Mouse (Mus musculus): ENCODE data around the gene Ppm1m. TPM values are rescaled to one million over a fixed set of nuclear protein-coding genes. Genes with fewer than 3 reads are reported as not detected.

The Ppm1m gene
- total RNA-seq, 2 experiments from 2014 or later: 11.8 to 15.0 TPM

DNA sequence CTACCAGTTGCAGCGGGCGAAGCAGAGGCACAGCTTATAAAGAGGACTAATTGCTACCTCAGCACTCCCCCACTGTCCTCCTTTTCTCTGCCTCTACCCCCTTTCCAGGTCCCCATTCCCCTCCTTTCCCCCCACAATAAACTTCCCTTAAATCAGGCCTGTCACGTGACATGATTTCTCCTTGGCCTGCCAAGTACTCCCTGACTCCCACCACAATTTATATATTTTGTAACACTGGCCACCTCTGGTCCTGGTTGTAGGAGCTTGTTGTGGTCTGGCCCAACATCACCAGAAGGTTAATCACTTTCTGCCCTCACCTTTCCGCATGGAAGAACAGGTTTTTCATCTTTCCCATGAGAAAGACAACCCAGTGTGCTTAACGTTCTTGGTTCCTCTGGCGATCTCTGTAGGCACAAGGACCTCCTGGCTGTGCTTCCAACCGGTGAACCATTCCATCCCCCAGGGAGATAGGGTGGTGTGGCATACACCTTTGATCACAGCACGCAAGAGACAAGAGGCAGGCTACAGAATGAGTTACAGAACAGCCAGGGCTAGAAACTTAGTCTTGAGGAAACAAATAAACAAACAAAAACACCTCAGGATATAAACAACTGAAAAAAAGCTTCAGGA, 21.5 kb upstream of the Ppm1m start:
- no peak for DNase-seq

DNA sequence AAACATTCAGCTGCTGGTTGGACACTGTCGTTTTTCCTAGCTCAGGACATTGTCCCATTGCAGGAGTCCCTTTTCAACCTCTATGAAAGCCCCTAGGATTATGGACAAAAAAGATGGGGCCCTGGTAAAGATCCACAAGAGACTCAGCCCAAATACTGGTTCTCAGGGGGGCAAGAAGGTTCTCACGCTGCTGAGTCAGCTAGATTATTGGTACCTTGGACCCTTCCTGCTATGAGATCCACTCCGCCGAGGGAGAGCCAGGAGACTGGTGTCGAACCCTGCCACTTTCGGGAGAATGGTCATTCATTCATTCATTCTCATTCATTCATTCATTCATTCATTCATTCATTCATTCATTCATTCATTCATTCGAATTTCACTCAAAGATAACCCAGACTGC, 17.4 kb upstream of the Ppm1m start:
- DNase-seq: no peak

DNA sequence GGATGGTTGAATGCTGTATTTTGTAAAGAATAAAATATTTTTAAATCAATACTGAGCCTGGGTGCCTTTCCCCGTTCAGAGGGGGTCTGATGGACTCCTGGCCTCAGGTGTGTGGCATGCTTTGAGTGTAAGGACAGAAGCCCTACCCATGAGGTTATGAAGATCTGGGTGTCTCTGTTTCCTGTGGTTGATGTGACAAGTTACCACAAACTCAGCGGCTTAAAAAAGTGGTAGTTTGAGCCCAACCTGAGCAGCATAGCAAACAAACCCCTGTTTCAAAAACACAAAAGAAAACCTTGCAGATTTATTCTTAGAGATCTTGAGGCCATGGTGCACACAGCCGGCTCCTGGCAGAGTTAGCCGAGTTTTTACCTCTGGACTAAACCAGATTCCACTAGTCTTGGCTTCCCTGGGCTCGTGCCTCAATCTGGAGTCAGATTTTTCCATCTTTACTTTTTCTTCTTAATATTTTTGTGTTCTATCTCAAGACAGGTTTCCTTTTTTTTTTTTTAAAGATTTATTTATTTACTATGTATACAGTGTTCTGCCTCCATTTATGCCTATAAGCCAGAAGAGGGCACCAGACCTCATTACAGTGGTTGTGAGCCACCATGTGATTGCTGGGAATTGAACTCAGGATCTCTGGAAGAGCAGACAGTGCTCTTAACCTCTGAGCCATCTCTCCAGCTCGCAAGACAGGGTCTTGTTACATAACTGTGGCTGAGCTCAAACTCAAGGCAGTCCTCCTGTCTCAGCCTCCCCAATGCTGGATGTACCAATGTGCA, 16.0 kb upstream of the Ppm1m start:
- no peak for DNase-seq

DNA sequence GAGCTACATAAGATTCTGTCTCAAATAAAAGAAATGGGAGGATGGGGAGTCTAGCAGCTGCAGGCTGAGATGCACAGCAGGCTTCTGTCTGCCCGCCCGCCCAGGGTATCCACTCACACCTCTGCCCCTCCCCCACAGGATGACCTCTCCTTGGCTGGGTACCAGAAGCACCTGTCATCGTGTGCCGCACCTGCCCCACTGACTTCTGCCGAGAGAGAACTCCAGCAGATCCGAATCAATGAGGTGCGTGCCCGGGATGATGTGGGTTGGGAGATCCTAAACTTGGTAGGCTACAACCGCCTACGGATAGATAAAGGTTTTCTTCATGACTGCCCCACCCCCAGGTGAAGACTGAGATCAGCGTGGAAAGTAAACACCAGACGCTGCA, 13.0 kb upstream of the Ppm1m start:
- DNase-seq: no peak

DNA sequence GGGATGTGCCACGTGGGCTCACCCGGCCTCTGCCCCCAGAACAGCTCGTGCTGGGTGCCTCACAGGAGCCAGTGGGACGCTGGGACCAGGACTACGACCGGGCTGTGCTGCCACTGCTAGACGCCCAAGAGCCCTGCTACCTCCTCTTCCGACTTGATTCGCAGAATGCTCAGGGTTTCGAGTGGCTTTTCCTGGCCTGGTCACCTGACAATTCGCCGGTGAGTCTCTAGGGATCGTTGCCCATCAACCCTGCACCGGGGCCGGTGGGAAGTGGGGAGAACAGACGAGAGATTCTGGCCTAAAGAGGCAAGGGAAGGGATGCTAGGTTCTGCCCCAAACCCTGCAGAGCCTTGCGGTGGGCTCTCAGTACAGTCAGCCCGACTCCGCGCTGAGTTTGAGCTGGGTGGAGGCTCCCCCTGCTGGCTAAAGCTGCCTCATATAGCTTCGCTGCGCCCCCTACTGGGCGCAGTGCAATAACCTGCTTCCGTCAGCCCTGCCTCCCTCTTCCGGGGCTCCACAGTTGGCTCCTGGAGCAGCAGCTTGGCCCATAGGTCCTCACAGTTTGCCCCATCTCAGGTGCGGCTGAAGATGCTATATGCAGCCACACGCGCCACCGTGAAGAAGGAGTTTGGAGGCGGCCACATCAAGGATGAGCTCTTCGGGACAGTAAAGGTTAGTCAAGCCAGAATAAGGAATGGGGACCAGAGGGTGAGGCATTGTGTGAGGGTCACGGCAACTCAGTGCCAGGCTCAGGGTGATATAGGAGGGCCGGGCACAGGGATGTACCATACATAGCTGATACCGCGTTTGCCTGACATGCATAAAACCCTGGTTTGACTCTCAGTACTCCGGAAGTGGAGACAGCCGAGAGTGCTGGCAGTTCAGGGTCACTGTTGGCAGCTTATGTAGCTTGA, 12.4 kb upstream of the Ppm1m start:
- DNase-seq: peak; percentile 82 to 89

DNA sequence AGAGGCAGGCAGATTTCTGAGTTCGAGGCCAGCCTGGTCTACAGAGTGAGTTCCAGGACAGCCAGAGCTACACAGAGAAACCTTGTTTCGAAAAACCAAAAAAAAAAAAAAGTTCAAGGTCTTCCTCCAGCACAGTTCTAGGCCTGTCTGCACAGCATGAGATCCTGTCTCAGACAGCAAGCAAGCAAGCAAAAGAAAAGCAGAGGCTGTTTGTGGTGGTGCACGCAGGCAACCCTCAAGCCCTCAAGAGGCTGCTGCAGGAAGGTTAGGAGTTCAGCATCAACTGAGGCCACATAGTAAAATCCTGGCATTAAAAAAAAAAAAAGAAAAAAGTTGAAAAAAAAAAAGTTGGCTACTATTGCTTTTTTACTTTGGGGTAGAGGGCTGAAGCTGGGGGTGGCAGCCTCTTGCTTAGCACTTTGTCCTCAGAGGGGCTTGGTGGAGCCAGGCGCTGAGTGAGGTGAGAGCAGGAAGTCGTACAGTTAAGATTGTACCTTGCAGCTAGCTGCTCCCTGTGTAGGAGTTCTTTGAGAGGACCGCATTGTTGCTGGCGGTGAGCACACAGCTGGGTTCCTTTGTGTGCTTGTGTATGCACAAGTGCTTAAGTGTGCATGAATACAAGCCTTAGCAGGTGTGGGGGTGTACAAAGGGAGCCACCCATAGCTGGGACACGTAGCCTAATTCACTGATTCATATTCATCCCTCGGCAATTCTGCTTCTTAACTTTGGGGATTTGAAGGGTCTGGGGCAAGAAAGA, 11.5 kb upstream of the Ppm1m start:
- DNase-seq: no peak

DNA sequence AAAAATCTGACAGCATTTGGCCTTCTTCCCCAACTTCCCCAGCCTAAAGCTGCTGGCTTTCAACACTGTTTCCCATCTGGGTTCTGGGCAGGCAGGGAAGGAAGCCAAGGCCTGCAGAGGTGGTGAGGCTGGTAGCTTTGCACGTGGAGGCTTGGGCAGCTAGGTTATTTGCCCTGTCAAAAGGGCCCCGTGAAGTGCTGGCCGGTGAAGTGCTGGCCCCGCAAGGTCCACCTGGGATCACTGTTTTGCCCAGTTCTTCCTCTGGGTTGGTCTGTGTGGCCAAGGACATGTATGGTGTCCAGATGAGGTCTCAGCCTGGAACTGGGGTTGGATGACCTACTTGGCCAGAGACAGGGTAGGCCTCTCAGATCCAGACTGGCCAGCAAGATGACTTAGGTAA, 10.4 kb upstream of the Ppm1m start:
- DNase-seq: peak; percentile 53 to 68

DNA sequence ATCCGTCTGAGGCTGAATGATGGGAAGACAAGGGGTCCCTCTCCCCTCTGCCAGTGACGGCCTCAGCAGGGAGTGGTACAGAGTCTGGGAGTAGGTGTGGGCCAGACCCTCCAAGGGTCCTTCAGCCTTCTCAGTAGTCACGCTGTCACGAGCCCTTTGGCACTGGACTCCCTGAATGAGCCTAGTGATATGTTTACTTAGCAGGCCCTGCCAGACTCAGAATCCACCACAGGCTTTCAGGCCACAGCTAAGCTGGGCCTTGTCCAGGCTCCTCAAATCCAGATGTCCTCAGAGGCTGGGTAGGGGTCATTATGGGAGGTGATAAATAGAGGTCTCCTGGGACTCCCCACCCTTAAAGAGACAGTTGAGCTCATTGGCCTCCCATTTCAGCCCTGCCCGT, 8.6 kb upstream of the Ppm1m start:
- peak; percentile 58 for DNase-seq

DNA sequence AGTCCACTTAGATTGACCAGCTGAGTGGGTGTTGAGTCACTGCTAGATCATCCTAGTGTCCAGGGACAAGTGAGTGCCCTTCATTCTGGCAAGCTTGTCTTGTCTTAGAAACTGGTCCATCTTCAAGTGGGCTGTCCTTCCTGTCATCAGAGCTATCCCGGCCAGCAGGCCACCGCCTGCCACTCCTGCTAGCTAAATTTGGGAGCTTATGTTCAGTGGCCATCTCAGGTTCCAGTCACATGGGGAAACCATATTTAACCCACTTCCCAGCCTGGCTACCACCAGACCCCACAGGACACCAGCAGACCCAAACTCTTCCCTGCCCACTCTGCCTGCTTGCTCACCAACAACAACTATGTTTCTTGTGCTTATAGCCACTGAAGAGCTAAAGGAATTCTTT, 7.0 kb upstream of the Ppm1m start:
- DNase-seq: peak; percentile 77 to 82

DNA sequence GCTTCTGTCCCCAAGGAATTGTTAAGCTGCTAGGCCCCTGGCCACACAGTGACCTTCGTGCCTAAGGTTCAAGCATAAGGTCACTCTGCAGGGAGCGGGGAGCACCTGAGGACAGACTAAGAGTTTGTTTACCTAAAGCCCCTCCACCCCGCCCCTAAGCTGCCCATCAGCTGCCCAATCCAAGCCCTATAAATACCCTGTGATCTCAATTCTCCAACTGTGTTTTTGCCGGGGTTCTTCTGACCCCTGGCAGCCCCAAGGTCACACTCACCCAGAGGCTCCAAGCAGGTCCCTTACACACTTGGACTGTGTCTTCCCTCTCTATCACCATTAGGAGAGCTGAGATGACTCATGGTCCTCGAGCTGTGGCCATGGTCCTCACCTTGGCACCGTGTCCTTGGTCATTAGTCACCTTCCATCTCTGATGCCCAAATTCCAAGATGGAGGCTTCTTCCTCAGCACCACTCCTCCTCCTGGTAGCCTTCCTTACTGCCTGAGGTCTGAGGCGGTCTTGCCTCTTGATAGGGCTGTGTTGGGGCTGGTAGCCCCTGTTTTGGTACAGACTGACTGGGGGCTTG, 6.3 kb upstream of the Ppm1m start:
- DNase-seq: peak in 1 of 2 experiments; percentile 48

DNA sequence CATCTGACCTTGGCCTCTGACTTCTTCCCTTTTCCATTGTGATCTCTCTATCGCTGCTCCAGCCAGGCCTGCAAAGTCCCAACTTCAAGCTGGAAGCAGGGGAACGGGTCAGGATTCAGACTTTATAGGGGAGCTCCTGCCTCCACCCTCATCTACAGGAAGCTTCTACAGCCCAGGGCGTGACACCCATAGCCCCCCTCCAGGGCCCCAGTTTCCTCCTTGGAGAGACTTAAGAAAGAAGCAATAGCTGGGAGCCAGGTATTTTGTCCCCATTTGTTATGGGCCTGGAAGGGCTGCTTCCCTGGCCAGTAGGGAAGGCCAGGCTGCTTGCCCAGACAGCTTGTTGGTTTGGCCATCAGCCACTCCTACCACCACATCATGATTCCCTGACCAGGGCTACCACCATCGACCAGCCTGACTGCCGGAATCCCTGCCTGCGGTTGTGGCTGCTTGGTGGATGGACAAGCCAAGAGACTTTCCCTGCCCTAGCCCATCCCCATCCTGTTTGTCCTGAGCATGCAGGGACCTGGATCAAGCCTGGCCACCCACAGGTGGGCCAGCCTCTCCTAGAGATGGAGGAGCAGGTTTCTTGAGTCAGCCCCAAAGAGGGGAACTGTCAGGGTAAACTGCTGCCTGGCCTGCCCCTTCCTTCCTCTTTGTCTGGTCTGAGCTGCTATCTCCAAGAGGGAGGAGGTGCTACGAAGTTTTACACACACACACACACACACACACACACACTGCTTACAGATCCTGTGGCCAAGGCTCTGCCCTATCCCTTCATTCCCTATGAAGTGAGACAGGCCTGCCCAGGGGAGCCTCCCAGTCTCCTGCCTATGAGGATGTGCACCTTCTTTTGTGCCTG, 4.7 kb upstream of the Ppm1m start:
- peak in 1 of 2 experiments; percentile 59 for DNase-seq

DNA sequence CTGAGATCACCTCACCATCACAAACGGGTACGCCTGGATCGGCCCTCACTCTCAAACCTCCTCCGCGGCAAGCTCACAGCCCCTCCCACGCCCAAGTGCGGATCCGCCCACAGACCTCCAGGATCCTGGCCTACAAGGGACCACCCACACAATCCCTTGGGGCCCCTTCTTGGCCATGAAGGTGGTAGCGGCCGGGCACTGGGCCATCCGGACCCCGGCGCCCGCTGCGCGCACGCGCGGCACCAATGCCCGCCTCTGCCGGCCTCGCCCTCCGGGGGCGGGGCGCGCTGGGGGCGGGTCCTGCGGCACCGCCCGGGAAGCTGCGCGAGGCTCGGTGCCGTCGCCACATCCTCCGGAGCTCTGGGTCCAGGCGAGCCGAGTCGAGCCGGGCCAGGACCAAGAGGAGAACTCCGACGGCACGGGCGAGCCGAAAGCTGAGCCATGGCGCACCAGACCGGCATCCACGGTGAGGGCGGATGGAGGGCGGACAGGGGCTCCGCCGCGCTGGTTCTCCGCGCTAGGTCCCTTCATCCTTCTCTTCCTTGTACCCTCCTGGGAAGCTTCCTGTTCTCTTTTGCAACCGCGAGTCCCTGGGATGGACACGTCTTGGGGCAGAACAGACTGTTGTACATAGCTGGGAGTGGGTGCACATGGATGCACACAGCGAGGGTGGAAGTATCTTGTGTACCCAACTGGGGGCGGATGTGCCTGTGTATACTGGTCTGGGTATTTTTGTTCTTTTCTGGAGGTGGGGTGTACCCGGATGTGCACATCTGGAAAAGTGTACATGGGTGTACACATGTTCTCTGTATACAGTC, 3.5 kb upstream of the Ppm1m start, which contains the start of gene Twf2:
Gene Twf2, plus strand, starts transcription at position 290 of the 818 bp plus-strand sequence.
- peak; percentile 95 to 97 for DNase-seq

DNA sequence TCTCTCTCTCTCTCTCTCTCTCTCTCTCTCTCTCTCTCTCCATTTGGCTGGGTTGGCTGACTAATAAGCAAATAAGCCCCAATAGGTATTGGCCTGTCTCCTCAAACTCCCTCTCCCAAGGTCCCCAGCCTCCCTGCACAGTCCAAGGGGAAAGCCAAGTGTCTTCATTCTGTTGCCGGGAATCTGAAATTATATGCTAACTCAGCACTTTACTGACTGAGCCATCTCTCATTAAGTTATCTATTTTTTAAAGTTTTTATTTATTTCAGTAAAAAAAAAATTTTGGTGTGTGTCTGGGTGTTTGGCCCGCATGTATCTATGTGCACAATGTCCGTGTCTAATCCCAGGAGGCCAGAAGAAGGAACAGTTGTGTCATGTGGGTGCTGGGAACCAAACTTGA, 2.3 kb upstream of the Ppm1m start:
- DNase-seq: no peak

DNA sequence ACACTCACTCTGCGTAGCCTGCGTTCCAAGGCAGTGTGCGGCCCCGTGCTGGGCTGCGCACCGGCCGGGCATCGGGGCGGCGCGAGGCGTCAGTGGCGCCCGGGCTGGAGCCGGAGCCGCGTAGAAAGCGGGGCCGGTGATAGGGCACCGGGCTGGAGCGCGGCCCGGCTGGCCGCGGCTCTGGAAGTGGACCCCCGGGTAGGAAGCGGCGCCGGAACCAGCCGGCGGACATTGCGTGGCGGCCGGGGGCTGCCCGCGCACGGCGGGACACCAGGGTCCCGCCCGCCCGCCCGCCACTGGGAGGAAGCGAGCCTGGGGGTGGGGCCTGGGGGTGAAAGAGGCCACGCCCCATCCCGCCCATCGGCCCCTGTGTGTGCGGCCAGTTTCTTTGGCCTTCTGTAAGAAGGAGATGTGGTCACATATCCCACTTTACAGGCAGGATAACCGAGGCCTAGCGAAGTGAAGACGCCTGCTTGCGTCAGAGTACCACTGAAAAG, 536 bp downstream of the Ppm1m start:
- DNase-seq: peak; percentile 88

DNA sequence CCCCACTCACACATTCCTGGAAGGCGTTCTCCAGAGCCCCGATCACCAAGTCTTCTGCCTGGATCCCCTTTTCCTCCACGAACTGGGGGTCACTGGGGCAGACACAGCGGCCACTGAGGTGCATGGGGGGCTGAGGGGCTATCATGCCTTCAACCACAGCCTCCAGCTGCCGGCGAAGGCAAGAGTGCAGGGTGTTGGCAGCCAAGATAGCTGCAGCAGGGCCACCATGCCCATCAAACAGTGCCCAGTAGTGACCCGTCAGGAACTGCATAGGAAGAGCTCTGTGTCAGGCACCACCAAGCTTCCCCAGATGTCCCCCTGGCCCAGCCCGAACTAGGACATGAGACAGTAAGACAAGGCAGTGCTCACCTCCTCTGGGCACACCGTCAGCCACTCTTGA, 1.8 kb downstream of the Ppm1m start:
- no peak for DNase-seq

DNA sequence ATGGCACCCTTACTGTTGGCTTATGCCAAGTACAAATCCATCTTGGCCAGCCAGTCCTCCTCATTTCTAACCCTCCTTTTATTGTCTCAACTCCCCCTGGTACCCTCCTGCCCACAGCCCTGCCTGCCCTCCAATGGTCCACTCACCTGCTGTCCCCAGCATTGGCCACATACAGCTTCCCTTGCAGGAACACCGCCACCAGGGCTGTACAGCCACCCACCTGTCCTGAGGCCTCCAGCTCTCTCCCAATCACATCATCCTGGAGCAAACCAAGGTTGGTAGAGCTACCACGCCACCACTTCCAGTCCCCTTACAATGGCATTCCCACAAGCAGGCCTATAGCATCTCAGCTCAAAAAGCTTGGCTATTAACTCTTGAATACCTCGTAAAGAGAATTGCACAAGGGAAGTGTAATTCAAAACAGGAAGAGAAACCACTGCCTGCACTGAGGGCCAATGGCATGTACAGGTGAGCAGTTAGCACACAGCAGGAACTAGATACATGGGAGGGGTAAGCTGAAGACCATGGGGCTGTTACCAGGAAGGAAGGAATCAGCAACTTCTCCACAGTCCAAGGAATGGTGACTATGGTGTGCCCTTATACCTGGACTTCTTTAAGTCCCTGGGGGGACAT, 2.3 kb downstream of the Ppm1m start:
- no peak for DNase-seq

DNA sequence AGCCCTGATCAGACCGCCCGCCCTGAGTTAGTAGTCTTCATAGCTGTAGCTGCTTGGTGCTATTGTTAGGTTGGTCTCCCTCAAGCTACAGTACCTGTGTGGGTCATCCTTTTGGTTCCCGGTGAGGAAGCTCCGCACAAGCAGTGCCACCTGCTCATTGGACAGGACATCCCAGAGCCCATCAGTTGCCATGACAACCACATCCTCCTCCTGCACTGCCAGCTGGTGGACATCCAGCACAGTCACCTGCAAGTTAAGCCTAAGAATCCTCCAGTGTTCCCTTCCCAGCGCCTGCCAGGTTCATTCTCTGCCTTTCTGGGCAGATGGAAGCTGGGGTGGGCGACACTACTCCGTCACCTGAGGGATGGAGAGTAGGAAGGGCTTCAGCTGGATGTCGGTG, 3.9 kb downstream of the Ppm1m start:
- no peak for DNase-seq

DNA sequence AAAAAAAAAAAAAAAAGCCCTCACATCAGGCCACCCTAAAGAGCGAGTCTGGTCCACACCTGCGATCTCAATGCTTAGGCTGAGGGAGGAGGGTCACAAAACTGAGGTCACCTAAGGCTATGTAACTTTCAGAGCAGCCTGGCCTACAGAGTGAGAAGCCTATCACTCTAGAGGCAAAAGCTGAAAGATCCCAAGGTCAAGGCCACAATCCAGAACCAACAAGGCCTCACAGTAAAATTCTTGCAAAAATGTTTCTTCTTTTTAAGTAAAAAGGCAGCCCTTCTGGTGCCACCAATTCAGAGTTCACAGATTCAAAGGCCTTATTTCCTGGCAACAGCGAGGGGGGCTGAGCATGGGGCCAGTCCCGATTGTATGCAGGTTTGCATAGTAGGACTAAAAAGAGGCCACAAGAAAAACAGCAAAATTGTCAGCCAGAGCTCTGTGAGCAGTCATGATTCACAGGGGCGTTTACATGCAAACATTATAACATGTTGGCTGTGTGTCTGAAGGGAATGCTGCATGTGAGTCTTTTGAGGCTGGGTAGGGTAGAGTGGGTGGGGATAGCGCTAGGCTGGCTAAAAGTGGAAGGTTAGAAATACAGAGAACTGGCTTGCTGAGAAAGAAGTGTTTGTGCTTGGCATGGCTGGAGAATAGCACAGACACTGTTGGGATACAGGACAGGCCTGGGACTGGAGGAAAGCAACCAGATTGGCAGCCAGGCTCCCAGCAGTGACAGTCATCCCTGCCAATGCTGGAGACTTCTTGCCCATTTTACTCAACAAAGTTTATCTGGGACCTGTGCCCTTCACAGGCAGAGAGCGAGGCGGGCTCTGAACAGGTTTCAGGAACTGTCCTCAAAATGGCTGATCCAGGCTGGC, 5.4 kb downstream of the Ppm1m start:
- DNase-seq: peak in 1 of 2 experiments; percentile 52
